Mouse (Mus musculus) liver, embryonic 15.5 days (tissue): ENCODE results near the gene Cd180. TPM values are rescaled to one million over a fixed set of nuclear protein-coding genes. Genes with fewer than 3 reads are reported as not detected.

Experiments
- ATAC-seq: fragments of 200-750 bp; cut with Nextera tagmentation; 2 replicates; pipeline ENCODE4 v1.8.0; 2017; ENCODE audit warnings: moderate number of reproducible peaks, mild to moderate bottlenecking, moderate library complexity; ENCODE audit not compliant: insufficient read depth
- H3K27ac ChIP-seq: fragments of 300-500 bp; sonication (generic); replicated peaks from 2 replicates; pipeline ENCODE4 v1.5.1; 2015; ENCODE audit warnings: mild to moderate bottlenecking, inconsistent platforms
- H3K27me3 ChIP-seq: fragments of 300-500 bp; sonication (generic); 2 replicates; pipeline ENCODE4 v1.6.1; 2015; ENCODE audit warnings: mild to moderate bottlenecking, inconsistent platforms
- H3K36me3 ChIP-seq: fragments of 300-500 bp; sonication (generic); replicated peaks from 2 replicates; pipeline ENCODE4 v1.6.1; 2015; ENCODE audit warnings: moderate library complexity, mild to moderate bottlenecking, inconsistent platforms
- H3K4me1 ChIP-seq: fragments of 300-500 bp; sonication (generic); replicated peaks from 2 replicates; pipeline ENCODE4 v1.6.1; 2015; ENCODE audit warnings: inconsistent platforms
- H3K4me2 ChIP-seq: fragments of 300-500 bp; sonication (generic); 2 replicates; pipeline ENCODE4 v1.6.1; 2015; ENCODE audit warnings: moderate library complexity, mild to moderate bottlenecking, inconsistent platforms
- H3K4me3 ChIP-seq: fragments of 300-500 bp; sonication (generic); replicated peaks from 2 replicates; pipeline ENCODE4 v1.5.1; 2015; ENCODE audit warnings: mild to moderate bottlenecking, inconsistent platforms
- H3K9ac ChIP-seq: fragments of 300-500 bp; sonication (generic); 2 replicates; pipeline ENCODE4 v1.6.1; 2015; ENCODE audit warnings: moderate library complexity, mild to moderate bottlenecking, inconsistent platforms
- H3K9me3 ChIP-seq: fragments of 300-500 bp; sonication (generic); replicated peaks from 2 replicates; pipeline ENCODE4 v1.6.1; 2016; ENCODE audit warnings: inconsistent platforms
- WGBS: fragments of 180-500 bp; shearing (Covaris S2); methylation state at CpG from one replicate; pipeline ENCODE4 v1.1.7; 2015; ENCODE audit warnings: mixed read lengths; ENCODE audit not compliant: insufficient replicate concordance; 5-methylcytosine and 5-hydroxymethylcytosine counted together
- polyA plus RNA-seq: library from polyadenylated mRNA; unstranded; fragments of >200 nt; fragmentation: Nextera tagmentation; extraction: Ambion mirVana; gene quantifications from 2 replicates; pipeline ENCODE4 v1.2.1, GENCODE M21; 2015

Cd180 gene
- polyA plus RNA-seq: 0.59 and 0.78 TPM in 2 replicates

DNA sequence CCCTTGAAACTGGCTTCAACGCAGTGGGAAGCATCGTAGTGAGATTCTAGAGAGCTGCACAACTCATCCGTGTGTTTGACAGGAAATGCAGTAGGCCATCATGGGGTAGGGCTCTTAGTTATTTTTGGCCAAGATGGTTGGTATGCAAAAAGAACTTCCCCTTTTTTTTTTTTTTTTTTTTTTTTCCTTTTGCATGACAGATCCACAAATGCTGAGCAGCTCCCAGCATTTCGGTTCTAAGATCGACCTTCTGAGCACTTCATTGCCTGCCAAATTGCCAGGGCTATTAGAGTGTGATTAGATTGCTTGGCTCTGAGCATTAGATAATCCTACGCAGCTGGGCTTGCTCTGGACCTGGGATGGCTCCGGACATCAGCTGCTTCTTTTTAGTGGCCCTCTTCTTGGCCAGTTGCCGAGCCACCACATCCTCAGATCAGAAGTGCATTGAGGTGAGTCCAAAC lies at the start of gene Cd180:
Cd180 (plus strand) TSS at position 218 of the 461 bp plus-strand sequence.
- Histone ChIP-seq H3K36me3 (no peaks in the 10 kb centered on the region), H3K9me3 (no peaks in the 10 kb centered on the region), H3K4me2 (peak within 1 kb of the TSS; percentile 1), H3K9ac (no peak within 1 kb of the TSS), H3K4me1 (peaks cover 4% of the 10 kb centered on the region), H3K4me3 (0 out of 2 replicates have a peak within 1 kb of the TSS, but pooled peaks have one; percentile 15), H3K27ac (peak within 1 kb of the TSS; percentile 39), H3K27me3 (no peaks in the 10 kb centered on the region)
- WGBS: 16% methylated on average over 8 of the region's 8 CpGs
- no peak for ATAC-seq

DNA sequence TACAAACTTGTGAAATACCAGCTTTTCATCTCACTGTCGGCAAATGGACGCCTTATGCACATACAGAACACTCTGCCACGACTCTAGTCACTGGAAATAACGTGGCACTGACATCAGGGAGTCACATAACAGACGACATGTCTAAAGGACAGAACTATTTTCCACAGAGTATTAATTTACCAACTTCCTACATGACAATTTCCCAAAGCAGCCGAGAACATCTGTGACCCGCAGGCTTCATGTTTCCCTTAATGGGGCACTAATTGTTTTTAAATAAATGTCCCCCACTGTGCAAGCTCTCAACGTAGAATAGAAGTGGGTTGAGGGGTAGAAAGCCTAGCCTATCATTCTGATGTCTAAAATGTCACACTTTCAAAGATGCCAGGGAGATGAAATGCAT lies 49.0 kb upstream of the Cd180 start:
- WGBS: 53% methylated on average over 8 of the region's 8 CpGs
- Histone ChIP-seq H3K4me1 (no peaks in the 10 kb centered on the region), H3K36me3 (no peaks in the 10 kb centered on the region), H3K4me3 (no peak overlapping the region), H3K9ac (no peak overlapping the region), H3K9me3 (no peaks in the 10 kb centered on the region), H3K4me2 (peak overlapping the region; percentile 39; the same call in 1 of the 2 replicates), H3K27ac (no peak overlapping the region), H3K27me3 (no peaks in the 10 kb centered on the region)
- no peak for ATAC-seq

DNA sequence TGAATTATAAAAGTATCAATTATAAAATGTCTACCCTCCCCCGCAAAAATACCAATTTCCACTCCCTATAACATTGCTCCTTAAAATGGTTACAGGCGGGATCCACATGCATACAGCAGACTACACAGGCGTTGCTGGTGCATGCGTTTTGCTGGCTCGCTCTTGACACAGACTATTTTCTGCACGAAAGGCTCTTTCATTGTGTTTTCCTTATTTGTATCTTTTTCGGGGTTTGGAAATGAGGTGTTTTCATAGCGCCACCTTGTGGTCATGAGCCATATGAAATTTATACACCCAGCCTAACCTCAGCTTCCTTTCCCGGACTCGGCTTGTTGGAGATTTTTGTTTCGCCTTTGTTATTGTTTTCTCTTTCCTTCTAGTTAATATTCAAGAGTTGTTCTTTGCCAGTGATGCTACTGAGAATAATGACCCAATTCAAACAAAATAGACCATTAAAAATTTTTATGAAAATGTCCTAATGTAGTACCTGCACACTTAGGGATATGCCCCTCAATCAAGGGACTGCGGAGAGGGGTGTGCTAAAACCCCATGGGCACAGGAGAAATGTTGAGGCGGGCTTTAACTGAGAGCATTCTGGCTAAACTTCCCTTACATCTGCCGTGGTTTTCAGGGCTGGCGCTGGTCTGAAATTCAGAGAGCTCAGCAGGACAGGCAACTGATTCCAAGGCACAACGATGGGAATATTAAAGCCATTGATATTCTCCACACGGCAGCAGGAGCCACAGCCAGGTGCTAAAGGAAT lies 48.4 kb upstream of the Cd180 start:
- Histone ChIP-seq H3K27ac (no peak overlapping the region), H3K4me2 (peak overlapping the region; percentile 39), H3K9ac (no peak overlapping the region), H3K9me3 (no peaks in the 10 kb centered on the region), H3K36me3 (no peaks in the 10 kb centered on the region), H3K4me1 (no peaks in the 10 kb centered on the region), H3K4me3 (no peak overlapping the region), H3K27me3 (no peaks in the 10 kb centered on the region)
- ATAC-seq: no peak
- 21% methylated on average over 17 of the region's 17 CpGs for WGBS

DNA sequence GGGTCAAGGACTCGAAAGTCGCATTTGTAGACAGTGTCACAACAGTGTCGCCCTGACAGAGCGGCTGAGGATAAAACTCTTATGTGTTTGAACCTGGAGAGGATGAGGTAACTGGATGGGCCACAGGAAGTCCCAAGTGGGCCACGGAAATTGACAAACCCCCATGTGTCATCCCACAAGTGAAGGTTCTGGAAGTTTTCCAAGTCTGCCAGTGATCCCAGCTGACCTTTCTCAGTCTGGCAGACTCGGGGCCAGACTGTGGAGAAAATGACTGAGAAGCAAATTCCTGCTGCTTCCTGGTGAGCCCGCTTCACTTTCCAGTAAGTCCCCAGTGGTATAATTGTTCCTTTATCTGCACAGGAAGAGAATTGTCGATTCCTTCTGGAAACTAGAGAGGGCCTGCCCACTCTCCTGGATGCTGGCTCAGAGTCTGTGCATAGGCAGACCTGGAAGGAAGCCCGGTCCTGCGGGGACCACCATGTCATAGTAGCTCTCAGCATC lies 47.0 kb upstream of the Cd180 start:
- H3K36me3 ChIP-seq: no peaks in the 10 kb centered on the region
- no peaks in the 10 kb centered on the region for H3K9me3 ChIP-seq
- no peaks in the 10 kb centered on the region for H3K4me1 ChIP-seq
- H3K27ac ChIP-seq: no peak overlapping the region
- 60% methylated on average over 10 of the region's 10 CpGs for WGBS
- no peak overlapping the region for H3K4me2 ChIP-seq
- no peaks in the 10 kb centered on the region for H3K27me3 ChIP-seq
- H3K4me3 ChIP-seq: no peak overlapping the region
- H3K9ac ChIP-seq: no peak overlapping the region
- ATAC-seq: peak; percentile 18; the same call in 1 of the 2 replicates

DNA sequence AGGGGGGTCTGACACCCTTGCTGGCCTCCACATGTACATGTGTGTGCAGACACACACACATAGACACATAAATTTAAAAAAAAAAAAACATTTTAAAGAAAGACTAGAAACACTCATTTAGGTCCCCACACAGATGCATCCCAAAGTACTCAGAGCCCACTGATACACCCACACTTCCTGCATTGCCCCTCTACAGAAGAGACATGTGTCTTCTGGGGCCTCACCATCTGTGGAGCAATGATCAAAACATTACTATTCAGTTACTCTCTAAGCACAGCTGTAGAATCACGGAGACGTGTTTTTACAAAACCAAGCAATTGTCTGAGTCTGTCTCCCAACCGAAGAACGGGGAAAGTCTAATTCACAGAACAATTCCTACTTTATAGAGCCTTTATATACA lies 45.8 kb upstream of the Cd180 start:
- H3K27me3 ChIP-seq: no peaks in the 10 kb centered on the region
- no peak overlapping the region for H3K4me2 ChIP-seq
- no peaks in the 10 kb centered on the region for H3K4me1 ChIP-seq
- WGBS: 68% methylated on average over 4 of the region's 4 CpGs
- no peaks in the 10 kb centered on the region for H3K9me3 ChIP-seq
- no peak overlapping the region for H3K27ac ChIP-seq
- H3K36me3 ChIP-seq: no peaks in the 10 kb centered on the region
- H3K4me3 ChIP-seq: no peak overlapping the region
- ATAC-seq: no peak
- no peak overlapping the region for H3K9ac ChIP-seq

DNA sequence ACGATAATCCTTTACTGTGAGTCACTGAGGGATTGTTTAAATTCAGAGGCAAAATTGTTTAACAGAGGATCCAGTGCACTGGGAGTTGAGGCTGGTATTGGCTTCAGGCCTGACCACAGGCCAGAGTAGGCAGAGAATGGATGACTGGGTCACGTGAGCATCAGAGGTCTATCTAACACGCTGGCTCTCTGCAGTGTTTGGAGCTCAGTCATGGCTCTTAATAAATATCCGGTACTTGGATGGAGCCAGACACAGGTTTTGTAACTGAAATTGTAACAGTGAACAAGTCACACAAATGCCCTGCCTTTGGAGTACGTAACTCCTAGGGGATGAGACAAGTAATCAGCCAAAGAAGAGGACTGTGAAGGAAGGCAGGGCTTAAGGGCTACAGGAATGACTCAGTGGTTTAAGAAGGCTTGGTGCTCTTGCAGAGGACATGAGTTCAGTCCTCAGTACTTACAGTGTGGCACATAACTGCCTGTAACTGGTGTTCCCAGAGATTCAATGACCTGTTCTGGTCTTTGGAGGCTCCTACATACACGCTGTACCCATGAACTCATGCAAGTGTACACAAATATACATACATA lies 41.0 kb upstream of the Cd180 start:
- H3K4me3 ChIP-seq: no peak overlapping the region
- H3K4me2 ChIP-seq: no peak overlapping the region
- no peak for ATAC-seq
- no peaks in the 10 kb centered on the region for H3K36me3 ChIP-seq
- WGBS: 73% methylated on average over 6 of the region's 6 CpGs
- no peaks in the 10 kb centered on the region for H3K4me1 ChIP-seq
- H3K27me3 ChIP-seq: no peaks in the 10 kb centered on the region
- H3K9ac ChIP-seq: no peak overlapping the region
- H3K27ac ChIP-seq: no peak overlapping the region
- no peaks in the 10 kb centered on the region for H3K9me3 ChIP-seq

DNA sequence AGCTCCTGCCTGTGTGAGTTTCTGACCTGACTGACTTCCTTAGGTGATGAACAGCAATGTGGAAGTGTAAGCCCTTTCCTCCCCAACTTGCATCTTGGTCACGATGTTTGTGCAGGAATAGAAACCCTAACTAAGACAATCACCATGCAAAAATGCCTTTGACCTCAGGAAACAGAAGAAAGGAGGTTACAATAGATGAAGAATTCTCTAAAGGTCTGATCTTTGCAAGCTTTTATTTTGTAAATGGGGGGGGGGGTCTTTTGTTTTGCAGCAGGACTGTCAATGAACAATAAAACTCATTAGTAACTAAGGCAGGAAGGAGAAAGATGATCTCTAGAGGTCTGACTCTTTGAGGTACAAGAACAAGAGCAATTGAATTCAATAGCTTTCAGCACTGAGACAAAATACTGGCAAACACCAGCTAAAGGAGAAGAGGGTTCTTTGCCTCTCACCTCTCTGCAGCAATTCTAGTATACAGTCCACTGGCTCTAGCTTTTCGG lies 38.2 kb upstream of the Cd180 start:
- Histone ChIP-seq H3K36me3 (no peaks in the 10 kb centered on the region), H3K4me1 (no peaks in the 10 kb centered on the region; the same call in 1 of the 2 replicates), H3K4me3 (no peak overlapping the region), H3K27ac (no peak overlapping the region), H3K9ac (no peak overlapping the region), H3K9me3 (no peaks in the 10 kb centered on the region), H3K4me2 (no peak overlapping the region), H3K27me3 (no peaks in the 10 kb centered on the region)
- ATAC-seq: no peak
- WGBS: 39% methylated on average over 2 of the region's 2 CpGs

DNA sequence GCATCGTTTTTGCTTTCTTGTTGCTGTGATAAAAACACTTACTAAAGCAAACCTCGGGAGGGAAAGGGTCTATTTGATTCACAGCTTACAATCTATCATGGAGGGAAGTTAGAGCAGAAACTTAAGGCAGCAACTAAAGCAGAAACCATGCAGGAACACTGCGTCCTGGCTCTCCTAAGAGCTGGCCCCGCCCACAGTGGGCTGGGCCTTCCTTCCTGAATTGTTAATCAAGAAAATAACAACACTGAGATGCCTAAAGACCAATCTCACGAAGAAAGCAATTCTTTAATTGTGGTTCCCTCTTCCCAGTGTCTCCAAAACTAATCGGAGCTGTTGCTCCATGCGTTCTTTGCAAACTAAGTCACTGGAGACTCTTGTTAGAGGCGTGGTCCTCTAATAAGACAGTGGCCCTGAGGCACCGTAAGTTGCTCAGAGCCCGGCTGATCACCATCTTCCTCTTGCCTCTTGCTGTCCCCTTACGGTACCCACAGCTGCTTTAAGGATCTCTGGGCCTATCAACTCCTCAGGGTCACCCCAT lies 37.1 kb upstream of the Cd180 start:
- Histone ChIP-seq H3K27me3 (no peaks in the 10 kb centered on the region), H3K4me3 (no peak overlapping the region), H3K9me3 (no peaks in the 10 kb centered on the region), H3K4me1 (no peaks in the 10 kb centered on the region; the same call in 1 of the 2 replicates), H3K36me3 (no peaks in the 10 kb centered on the region), H3K4me2 (no peak overlapping the region; the same call in 1 of the 2 replicates), H3K27ac (no peak overlapping the region), H3K9ac (no peak overlapping the region)
- ATAC-seq: no peak
- 41% methylated on average over 11 of the region's 11 CpGs for WGBS

DNA sequence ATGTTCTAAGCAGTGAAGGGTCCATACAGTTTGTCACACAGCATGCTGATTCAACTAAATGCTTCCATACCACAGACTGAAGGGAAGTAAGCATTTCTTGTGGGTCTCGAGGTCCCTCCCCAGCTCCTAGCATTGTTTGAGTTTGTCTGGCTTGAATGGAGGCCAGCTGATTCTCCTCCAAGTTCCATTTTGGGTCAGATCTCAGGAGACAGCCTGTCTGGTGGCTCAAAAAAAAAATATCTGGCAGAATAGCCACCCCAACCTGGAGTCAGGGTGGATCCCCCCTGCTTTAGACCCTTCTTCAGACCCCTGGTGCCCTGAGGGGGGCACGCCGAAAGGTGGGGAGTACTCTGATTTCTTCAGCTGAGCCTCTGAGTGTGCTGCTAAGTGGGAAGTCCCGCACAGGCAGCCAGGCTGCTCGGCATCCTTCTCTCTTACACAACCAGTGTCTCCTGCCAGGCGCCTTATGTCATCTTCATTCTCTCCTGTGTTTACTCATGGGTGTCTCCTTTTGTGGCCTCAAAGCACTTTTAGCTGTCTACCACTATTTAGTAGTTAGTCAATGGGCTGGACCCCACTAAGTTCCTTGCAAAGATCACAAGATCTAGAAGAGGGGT lies 35.0 kb upstream of the Cd180 start:
- Histone ChIP-seq H3K9me3 (no peaks in the 10 kb centered on the region), H3K9ac (no peak overlapping the region), H3K27ac (no peak overlapping the region)

DNA sequence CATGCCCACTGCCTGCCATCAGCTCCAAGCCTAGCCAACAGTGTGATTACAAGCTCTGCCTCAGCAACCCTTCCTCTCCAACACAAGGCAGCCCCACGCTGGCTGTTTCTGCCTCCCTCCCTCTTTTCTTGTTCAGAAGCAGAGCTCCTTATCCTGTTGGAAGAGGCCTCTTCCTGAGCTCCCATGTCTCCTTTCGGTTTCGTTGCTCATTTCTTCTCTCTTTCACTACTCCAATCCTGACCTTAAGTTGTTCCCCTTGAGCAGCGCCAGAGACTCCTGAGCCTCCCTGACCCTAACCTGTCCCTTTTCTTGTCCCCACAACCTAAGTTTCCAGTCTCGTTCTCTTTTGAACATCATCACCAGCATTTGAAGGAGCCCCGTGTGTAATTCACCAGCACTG lies 29.3 kb upstream of the Cd180 start:
- H3K4me3 ChIP-seq: no peak overlapping the region
- H3K9ac ChIP-seq: no peak overlapping the region
- H3K4me2 ChIP-seq: no peak overlapping the region
- H3K27ac ChIP-seq: no peak overlapping the region
- WGBS: 31% methylated on average over 6 of the region's 6 CpGs
- no peaks in the 10 kb centered on the region for H3K9me3 ChIP-seq
- ATAC-seq: no peak
- 0 out of 2 replicates have a peak, but pooled peaks cover 9% of the 10 kb centered on the region for H3K4me1 ChIP-seq
- H3K36me3 ChIP-seq: no peaks in the 10 kb centered on the region
- peaks cover 11% of the 10 kb centered on the region for H3K27me3 ChIP-seq

More for the DNA sequence above, 35.0 kb upstream of the Cd180 start:
- no peaks in the 10 kb centered on the region for H3K36me3 ChIP-seq
- no peak for ATAC-seq
- no peaks in the 10 kb centered on the region for H3K27me3 ChIP-seq
- no peaks in the 10 kb centered on the region; the same call in 1 of the 2 replicates for H3K4me1 ChIP-seq
- H3K4me3 ChIP-seq: no peak overlapping the region
- H3K4me2 ChIP-seq: no peak overlapping the region
- WGBS: 53% methylated on average over 6 of the region's 6 CpGs
